In the genomic region with DNA sequence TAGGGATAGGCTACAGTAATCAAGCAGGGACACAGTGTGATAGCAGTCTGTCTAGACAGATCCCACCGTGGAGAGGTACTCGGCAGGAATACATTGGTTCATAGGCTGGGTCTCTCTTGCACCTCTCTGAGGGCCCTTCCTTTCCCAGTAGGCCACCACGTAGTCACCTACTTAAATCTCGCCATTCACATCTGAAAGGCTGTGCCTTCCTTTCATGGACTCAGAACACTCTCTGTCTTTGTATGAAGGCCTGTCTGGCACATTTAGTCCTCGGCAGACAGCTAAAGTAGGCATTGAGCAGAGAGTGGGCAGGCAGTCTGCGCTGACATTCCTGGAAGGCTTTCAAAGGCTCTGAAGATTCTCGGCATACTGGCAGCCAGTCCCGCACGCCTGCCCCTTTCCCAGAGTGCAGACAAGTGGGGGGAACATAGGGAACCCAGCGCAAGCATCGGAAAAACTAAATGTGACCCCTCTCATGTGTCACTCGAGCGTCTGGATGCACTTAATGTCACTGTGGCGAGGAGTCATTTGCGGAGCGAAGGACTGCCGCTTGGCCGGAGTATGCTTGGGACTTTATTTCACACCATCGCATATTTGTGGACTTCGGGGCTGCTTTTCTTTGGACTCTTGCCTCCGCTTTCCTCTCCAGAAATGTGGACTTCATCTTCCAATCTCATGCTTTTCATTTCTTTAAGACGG, we compare ENCODE assay signal across 8 mouse cellular contexts.
DNase-seq lines count a peak whose midpoint lies in the region; ATAC-seq and TF ChIP-seq lines count a peak whose summit lies in the region.

No protein-coding gene starts in this region.

- H3K9ac ChIP-seq in heart, embryonic 11.5 days (ENCODE audit: low read depth, low read length): no peak overlapping the region
- H3K9ac ChIP-seq in lung, embryonic 14.5 days: no peak overlapping the region; the same call in 1 of the 2 replicates
- no peak overlapping the region for H3K9ac ChIP-seq in stomach, postnatal 0 days (ENCODE audit: low read length)

- H3K27ac ChIP-seq in embryonic facial prominence, embryonic 10.5 days (replicated peaks): peak overlapping the region; percentile 41; the same call in 1 of the 2 replicates
- peak overlapping the region; percentile 65 for H3K27ac ChIP-seq in heart, embryonic 11.5 days (ENCODE audit: low read depth, low read length)
- H3K27ac ChIP-seq in lung, embryonic 14.5 days (ENCODE audit: low read depth): peak overlapping the region; percentile 85
- peak overlapping the region; percentile 69 for H3K27ac ChIP-seq in stomach, postnatal 0 days (replicated peaks)

- WGBS in embryonic facial prominence, embryonic 10.5 days: 53% methylated on average over 22 of the region's 22 CpGs
- WGBS in heart, embryonic 11.5 days (ENCODE audit: insufficient replicate concordance): 46% methylated on average over 22 of the region's 22 CpGs
- 25% methylated on average over 22 of the region's 22 CpGs for WGBS in lung, embryonic 14.5 days
- WGBS in stomach, postnatal 0 days: 51% methylated on average over 22 of the region's 22 CpGs

- peaks cover 49% of the 10 kb centered on the region for H3K36me3 ChIP-seq in embryonic facial prominence, embryonic 10.5 days (replicated peaks)
- H3K36me3 ChIP-seq in heart, embryonic 11.5 days (ENCODE audit: control insufficient read depth, insufficient read depth, low read length): no peaks in the 10 kb centered on the region
- peaks cover 41% of the 10 kb centered on the region for H3K36me3 ChIP-seq in lung, embryonic 14.5 days (ENCODE audit: insufficient read depth)
- H3K36me3 ChIP-seq in stomach, postnatal 0 days (ENCODE audit: control insufficient read depth, insufficient read depth, low read length): 0 out of 2 replicates have a peak, but pooled peaks cover 3% of the 10 kb centered on the region

- peaks cover 37% of the 10 kb centered on the region for H3K4me1 ChIP-seq in embryonic facial prominence, embryonic 10.5 days
- H3K4me1 ChIP-seq in heart, embryonic 11.5 days (ENCODE audit: control insufficient read depth, insufficient read depth, low read length): peaks cover 47% of the 10 kb centered on the region
- H3K4me1 ChIP-seq in lung, embryonic 14.5 days (ENCODE audit: insufficient read depth): peaks cover 37% of the 10 kb centered on the region
- peaks cover 8% of the 10 kb centered on the region for H3K4me1 ChIP-seq in stomach, postnatal 0 days (replicated peaks; ENCODE audit: control insufficient read depth, insufficient read depth)

- H3K4me2 ChIP-seq in heart, embryonic 11.5 days: peak overlapping the region; percentile 29
- H3K4me2 ChIP-seq in lung, embryonic 14.5 days: peak overlapping the region; percentile 41
- H3K4me2 ChIP-seq in stomach, postnatal 0 days (replicated peaks; ENCODE audit: low read depth): peak overlapping the region; percentile 21

- H3K4me3 ChIP-seq in embryonic facial prominence, embryonic 10.5 days: no peak overlapping the region
- no peak overlapping the region for H3K4me3 ChIP-seq in heart, embryonic 11.5 days (ENCODE audit: low read depth, low read length)
- no peak overlapping the region for H3K4me3 ChIP-seq in lung, embryonic 14.5 days (ENCODE audit: low read depth, low read length)
- H3K4me3 ChIP-seq in stomach, postnatal 0 days (ENCODE audit: low read depth, low read length): no peak overlapping the region

- TF ChIP-seq EP300 in stomach, postnatal 0 days (optimal IDR thresholded peaks at IDR 0.05): no peak

- no peaks in the 10 kb centered on the region for H3K9me3 ChIP-seq in embryonic facial prominence, embryonic 10.5 days
- no peaks in the 10 kb centered on the region for H3K9me3 ChIP-seq in heart, embryonic 11.5 days (replicated peaks; ENCODE audit: control insufficient read depth, low read length)
- no peaks in the 10 kb centered on the region for H3K9me3 ChIP-seq in lung, embryonic 14.5 days (ENCODE audit: low read depth, low read length)
- H3K9me3 ChIP-seq in stomach, postnatal 0 days (ENCODE audit: control insufficient read depth, low read length): no peaks in the 10 kb centered on the region

- DNase-seq in cerebellum, adult 11-12 months: peak; percentile 8
- no peak for DNase-seq in cerebellum, postnatal 36 days
- peak; percentile 53 for DNase-seq in embryonic facial prominence, embryonic 10.5 days (ENCODE audit: low spot score)
- peak; percentile 59 for DNase-seq in kidney, postnatal 10 days
- peak; percentile 76 for DNase-seq in lung, embryonic 14.5 days
- DNase-seq in stomach, postnatal 0 days (ENCODE audit: low spot score): no peak
- DNase-seq in T-cell, adult 2 months (ENCODE audit: low spot score): no peak

- ATAC-seq in heart, embryonic 11.5 days (replicated peaks; ENCODE audit: insufficient number of reproducible peaks, low FRiP score, low TSS enrichment): 0 out of 2 replicates have a peak, but pooled peaks have one; percentile 52
- peak; percentile 62 for ATAC-seq in lung, embryonic 14.5 days (ENCODE audit: insufficient read depth)
- ATAC-seq in stomach, postnatal 0 days (ENCODE audit: low FRiP score, low TSS enrichment): peak; percentile 15; the same call in 1 of the 2 replicates

- H3K27me3 ChIP-seq in embryonic facial prominence, embryonic 10.5 days (replicated peaks; ENCODE audit: low read depth, poor library complexity, severe bottlenecking): no peaks in the 10 kb centered on the region
- no peaks in the 10 kb centered on the region for H3K27me3 ChIP-seq in heart, embryonic 11.5 days (ENCODE audit: control insufficient read depth, insufficient read depth, low read length)
- no peaks in the 10 kb centered on the region for H3K27me3 ChIP-seq in lung, embryonic 14.5 days (ENCODE audit: insufficient read depth, low read length)
- H3K27me3 ChIP-seq in stomach, postnatal 0 days (ENCODE audit: control insufficient read depth, insufficient read depth, low read length): no peaks in the 10 kb centered on the region

- no peak for TF ChIP-seq CTCF in lung, embryonic 14.5 days (IDR thresholded peaks at IDR 0.05; ENCODE audit: low read depth)
- TF ChIP-seq CTCF in stomach, postnatal 0 days (IDR thresholded peaks at IDR 0.05; ENCODE audit: low read depth): no peak

Comparison
In these comparisons a context has a peak if more than half of its experiments do, and no peak if none do; other contexts are left out.
1. DNase-seq: peak in cerebellum, adult 11-12 months (single experiment), embryonic facial prominence, embryonic 10.5 days (single experiment), kidney, postnatal 10 days (single experiment) and lung, embryonic 14.5 days (single experiment); none in cerebellum, postnatal 36 days (0 of 2), stomach, postnatal 0 days (single experiment) and T-cell, adult 2 months (single experiment).
2. Peak in every context shown above with its lines, with median percentiles within 50 percentile points of each other: H3K27ac ChIP-seq, ATAC-seq and H3K4me2 ChIP-seq.